Mouse (Mus musculus) fibroblast of lung, adult 2 months (primary cell): ENCODE results near the gene Gm10197.

Source experiments
- DNase-seq: peaks from one replicate; pipeline ENCODE4 v3.0.0-alpha.2; 2011; ENCODE audit warnings: low read depth

The Gm10197 gene

DNA sequence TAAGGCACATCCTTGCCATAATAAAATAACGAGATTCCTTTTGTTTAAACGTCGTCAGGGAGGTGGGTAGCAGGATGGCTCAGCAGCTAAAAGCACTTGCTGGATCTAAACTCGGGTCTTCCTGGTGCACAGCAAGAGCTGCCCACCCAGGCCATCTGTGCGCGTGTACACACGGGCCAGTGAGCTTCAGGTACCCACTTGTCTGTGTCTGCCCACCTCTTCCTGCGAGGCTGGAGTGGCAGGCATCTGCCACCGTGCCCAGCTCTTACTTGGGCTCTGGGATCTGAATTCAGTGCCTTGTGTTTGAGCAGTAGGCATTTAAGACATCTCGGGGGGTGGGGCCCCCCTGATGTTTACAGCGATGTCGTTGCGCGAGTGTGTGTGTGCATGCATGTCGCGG, 16.5 kb downstream of the Gm10197 start:
- no peak for DNase-seq

DNA sequence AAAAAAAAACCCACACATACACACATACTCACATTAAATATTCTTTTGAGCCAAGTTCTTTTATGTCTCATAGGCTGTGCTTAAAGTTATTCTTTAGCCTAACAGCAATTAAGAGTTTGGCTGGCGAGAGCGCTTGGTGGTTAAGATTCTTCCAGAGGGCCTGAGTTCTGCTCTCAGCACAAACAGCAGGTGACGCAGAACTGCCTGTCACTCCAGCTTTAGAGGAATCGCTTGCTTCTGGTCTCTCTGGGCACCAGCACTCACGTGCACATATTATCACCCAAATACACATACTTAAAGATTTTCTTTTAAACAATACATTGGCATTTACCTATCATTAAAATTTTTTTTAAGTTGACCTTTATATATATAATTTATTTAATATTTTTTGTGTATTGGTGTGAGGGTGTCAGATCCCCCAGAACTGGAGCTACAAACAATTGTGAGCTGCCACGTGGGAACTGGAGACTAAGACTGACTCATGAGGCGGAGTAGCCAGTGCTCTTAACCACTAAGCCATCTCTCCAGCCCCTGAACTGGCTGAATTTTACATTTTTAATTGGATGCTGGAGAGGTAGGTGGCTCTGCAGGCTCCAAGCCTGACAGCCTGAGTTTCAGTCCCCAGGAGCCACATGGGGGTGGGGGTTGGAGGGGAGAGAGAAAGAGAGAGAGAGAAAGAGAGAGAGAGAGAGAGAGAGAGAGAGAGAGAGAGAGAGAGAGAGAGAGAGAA, 17.1 kb downstream of the Gm10197 start:
- peak; percentile 9 for DNase-seq

DNA sequence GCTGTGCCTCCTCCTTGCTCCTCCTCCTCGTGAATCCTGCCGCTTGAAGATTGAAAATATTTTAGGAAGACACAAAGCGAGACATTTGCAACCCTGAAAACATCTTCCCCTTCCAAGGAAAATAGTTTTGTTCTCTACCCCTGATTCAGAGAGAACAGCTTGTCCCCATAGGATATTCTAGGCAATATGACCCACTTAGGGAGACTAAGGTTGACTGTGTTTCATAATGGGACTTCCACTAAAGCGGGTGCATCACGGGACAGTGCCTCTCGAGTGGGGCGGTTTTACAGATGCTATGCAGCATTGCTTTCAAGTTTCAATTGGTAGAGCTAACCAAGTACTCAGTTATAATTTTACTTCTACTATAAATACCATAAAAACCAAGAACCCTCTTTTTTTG, 17.7 kb downstream of the Gm10197 start:
- DNase-seq = no peak

DNA sequence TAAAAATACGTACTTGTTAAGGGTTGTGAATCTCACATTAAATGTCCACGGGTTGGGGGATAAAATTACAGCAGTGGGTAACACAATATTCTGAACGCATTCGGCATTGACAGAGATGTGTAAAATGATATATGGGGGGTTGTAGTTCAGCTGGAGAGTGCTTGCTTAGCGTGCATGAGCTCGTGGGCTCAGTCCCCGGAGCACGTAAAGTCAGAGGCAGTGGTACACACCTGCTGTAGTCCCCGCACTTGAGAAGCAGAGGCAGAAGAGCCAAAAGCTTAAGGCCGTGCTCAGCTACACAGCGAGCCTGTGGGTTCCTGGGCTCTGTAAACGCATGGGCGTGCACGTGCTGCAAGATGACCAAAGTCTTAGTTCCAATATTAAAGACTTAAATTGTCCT, 25.8 kb downstream of the Gm10197 start:
- DNase-seq = no peak

DNA sequence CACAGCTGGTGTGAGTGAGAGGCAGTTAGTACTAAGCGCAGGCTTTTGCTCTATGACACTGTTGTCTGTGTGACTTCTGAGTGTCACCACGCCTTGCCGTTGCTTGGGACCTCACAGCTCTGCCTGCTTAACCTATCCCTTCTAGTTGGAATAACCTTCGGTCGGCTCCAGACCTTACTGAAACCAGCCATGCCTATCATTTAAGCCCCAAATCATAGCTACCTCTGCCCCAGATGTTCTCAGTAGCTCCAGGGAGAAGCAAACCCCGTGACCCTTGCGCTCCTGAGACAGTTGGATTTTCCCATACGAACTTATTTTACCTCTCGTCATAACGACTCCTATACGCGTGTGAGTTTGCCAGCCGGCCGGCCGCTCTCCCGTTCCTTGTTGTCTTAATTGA, 27.5 kb downstream of the Gm10197 start:
- no peak for DNase-seq

DNA sequence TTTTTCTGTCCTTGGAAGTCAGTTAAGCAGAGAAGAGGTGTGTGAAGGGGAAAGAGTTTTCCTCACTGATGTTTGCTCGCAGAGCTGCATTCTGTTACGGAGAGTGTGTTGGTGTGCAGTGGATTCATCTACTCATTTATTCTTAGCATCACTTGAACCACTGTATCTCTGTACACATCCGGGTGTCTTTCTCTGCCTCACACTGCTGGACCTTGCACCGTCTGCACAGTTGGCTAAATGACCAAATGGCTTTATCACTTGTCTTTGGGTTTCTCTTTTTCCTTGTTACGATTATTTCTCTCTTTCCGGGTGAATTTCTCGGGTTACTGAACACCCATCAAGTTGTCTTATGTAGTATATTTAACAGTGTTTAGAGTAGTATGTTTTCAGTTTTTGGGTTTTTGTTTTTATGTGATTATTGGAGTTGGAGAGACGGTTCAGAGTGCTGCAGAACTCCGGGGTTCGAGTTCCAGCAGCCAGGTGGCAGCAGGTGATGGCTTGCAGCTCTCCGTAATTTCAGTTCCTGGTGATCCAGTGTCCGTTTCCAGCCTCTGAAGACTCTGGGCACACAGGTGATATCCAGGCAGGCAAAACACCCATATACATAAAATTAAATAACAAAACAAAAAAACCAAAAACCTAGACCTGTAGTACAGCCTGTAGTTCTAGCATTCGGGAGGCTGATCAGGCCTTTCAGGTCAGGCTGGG, 28.2 kb downstream of the Gm10197 start:
- DNase-seq = no peak

DNA sequence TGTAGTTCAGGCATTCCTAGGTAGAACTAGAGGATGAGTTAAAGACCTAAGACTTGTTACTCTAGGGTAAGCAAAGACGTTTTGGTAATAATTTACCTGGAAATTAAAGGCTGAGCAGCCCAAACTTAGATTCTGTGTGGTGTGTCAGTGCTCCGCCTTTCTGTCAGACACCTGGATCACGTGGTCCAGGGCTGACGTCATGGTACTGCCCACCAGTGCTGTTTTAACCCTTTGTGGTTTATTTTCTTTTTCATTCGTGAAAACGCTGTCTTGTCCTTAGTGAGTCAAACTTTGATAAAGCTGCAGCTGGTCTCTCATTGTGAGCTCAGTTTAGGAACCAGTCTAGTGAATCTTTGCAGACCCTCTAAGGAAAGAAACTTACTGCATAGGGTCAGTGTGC, 31.1 kb downstream of the Gm10197 start:
- DNase-seq = no peak

DNA sequence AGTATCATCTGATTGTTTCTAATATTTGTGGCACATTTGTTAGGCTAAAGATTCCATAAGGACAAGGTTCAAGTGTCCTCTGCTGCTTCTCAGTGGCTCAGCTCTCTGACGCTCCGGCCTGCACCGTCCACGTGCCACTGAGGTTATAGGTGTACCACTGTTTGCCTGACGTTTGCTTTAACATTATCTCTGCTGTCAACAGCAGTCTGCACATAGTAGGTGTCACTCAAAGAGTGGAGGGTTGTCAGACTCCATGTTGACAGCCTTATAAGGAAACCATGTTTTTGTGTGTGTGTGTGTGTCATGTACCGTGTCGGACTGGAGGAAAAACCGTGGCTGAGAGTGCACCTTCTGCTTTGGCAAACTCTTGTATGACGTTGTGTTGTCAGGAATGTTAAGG, 36.3 kb downstream of the Gm10197 start:
- DNase-seq = no peak

DNA sequence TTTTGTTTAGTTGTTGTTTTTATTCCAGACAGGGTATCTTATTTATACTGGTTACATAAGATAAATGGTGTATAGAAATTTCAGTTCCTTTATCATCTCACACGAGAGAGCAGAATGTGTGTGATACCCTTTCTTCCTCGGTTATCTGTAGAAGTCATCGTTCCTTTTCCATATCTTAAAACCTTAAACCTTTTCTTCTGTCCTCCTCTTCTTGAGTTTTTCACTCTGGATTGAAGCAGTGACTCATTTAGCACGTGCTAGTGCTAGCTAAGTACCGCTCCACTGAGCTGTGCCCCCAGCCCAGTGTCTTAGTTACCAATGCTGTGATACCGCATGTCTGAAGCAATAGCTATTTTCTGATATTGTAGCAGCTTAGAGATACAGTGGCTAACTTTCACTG, 37.8 kb downstream of the Gm10197 start:
- DNase-seq = no peak

DNA sequence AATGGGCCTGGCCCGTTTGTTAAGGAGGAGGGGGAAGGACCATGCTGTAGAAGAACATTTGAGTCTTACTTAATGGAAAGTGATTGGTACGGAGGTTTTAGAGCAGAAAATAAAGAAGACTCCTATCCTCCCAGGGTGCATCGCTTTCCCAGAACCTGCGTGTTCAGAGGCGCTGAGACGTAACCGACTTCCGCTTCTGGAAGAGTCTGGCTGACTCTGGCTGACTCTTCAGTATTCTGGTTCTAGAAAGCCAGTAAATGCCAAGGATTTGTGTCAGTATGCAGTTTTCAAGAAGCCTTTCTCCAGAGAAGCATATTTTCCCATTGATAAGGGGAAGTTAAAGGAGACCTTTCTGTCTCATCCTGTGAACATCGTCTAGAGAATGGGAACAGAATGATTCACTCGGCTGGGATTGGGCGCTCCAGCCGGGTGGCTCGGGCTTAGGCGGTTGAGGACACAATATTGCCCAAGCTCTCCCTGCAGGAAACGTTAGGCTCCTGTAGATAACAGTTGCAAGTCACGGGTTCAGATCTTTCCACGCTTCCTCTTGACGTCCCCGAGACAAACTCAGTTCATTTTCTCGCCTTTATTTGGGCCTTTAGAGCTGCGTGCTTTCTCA, 39.6 kb downstream of the Gm10197 start:
- no peak for DNase-seq

DNA sequence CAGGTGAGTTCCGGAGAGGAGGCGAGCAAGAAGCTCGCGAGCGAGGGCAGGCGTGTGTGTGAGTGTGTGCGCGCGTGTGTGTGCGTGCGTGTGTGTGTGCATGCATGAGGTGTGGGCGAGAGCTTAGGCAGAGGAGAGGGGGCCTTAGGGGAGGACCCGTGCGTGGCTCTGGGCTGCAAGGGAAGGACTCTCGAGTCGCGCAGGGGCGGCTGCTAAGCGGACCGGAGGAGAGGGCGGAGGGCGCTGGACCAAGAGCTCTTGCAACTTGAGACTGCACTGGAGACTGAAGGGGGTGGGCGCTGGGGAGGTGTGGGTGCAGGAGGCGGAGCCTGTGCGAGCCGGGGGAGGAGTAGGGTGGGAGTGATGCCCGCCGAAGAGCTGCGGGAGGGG, 41.6 kb downstream of the Gm10197 start:
- DNase-seq = no peak

DNA sequence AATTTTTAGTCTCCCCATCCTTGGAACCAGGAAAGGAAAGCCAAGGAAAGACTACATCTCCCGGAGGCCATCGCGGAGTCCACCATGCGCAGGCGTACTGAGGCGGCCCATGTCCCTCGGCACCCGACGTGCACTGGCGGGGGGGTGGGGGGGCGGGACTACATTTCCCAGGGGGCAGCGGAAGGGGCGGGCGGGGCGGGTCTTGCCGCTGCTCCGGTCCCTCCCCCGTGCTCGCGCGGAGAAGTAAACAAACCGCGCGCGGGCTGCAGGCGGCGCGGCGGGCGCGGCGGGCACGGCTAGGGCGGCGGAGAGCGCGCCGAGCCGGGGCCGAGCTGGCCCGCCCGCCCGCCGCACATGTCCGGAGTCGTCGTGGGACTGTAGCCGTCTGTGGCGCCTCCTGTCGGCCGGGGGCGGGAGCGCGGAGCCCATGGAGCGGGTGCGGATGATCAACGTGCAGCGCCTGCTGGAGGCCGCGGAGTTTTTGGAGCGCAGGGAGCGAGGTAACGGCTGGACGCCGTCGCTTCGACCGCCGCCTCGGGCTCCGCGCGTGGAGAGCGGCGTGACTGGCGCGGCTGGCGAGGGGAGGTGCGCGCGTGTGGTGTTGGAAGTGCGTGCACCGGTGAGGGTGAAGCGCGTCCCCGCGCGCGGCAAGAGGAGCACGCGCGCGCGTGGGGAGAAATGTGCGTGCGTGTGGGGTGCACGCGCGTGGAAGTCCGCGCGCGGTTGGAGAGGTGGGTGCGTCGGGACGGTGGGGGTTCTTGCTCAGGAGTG, 42.2 kb downstream of the Gm10197 start:
- peak; percentile 69 for DNase-seq

DNA sequence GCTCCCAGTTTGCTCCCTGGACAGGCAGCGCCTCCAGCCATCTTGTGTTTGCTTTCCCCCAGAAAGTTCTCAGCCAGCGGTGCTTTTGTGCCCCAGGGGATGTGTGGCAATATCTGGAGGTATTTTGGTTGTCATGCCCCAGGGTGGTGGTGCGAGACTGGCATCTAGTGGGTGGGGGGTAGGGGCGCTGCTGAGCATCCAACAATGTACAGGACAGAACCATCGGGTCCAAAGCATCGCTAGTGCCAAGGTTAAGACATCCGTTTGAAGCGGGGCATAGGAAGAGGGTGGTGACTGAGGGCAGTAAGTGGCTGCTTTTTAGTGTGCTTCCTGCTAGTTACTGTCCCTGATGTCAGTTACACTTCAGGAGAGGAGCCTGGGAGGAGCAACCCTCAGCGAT, 43.5 kb downstream of the Gm10197 start:
- no peak for DNase-seq

DNA sequence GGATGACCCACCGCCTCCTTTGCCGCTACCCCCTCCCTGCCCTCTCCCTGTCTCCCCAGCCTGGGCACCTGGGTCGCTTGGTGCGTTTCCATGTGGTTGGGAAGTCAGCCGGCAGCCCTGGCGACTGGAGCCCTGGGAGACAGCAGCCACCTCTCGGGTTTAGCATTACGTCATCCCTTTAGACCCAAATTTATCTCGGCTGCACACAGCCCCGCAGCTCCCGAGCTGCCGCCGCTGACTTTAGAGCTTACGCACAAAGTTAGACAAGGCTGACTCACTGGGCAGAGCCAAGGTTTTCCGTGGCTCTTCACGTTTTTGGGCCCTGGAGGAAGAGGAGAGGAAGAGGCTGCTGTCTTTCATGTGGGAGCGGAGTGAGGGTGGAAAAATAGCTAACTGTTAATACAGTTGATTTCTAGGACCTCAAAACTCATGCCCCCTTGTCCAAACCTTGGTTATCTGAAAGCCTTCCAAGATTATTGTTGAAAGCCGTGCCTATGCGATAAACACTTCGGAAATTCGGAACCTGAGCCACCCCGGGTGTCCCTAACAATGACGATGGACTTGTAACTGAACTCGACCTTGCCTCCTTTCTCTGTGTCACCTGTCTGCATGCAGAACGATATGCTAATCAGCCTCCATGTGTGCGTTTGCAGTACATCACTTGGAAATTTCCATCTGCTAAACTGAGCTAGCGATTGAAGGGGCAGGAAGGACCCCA, 45.8 kb downstream of the Gm10197 start:
- DNase-seq = peak; percentile 60

DNA sequence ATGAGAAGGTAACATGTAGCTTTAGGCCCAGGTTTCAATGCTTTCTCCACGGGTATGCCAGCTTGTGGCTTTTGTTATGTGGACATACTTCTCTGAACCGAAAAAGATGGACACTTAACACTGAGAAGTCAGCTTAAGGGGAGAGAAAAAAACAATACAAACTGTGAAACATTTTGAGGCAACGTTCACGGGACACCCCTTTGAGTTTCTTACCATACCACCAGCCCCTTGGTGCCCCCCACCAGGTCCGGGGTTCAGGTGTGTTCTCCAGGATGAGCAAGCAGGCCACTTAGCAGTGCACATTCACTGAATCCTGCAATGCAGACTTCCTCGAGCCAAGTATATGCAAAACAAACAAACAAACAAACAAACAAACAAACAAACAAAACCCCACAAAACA, 46.7 kb downstream of the Gm10197 start:
- DNase-seq = no peak

DNA sequence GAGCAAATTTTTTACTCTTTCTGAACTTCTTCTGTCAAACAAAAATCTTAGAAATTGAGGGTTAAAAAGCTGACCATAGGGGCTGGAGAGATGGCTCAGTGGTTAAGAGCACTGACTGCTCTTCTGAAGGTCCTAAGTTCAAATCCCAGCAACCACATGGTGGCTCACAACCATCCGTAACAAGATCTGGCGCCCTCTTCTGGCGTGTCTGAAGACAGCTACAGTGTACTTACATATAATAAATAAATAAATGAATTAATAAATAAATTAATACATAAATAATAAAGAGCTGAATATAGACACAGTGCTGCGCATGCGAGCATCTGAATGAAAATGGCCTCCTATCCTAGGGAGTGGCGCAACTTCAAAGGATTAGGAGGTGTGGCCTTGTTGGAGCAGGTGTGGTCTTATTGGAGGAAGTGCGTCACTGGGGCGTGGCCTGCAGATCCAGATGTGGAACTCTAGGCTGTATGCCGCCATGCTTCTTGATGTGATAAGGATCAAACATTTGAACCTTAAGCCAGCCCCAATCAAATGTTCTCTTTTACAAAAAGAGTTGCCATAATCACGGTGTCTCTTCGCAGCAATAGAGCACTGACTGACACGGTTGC, 49.0 kb downstream of the Gm10197 start:
- DNase-seq = no peak
